Mouse (Mus musculus) liver, embryonic 14.5 days (tissue): ENCODE results near the gene Kdm2a.
"Not testable (repeated sequence)": the region's sequence is repeated elsewhere in the genome, so short reads cannot be mapped to it uniquely, and the experiment has no call there.

Experiments
- CTCF ChIP-seq: IDR thresholded peaks from 2 replicates; pipeline ENCODE4 v1.5.1; 2016; ENCODE audit warnings: antibody characterized with exemption, low read depth, control low read depth
- EP300 ChIP-seq: IDR thresholded peaks from 2 replicates; pipeline ENCODE4 v1.6.1; 2016; ENCODE audit warnings: antibody characterized with exemption, low read depth

DNA sequence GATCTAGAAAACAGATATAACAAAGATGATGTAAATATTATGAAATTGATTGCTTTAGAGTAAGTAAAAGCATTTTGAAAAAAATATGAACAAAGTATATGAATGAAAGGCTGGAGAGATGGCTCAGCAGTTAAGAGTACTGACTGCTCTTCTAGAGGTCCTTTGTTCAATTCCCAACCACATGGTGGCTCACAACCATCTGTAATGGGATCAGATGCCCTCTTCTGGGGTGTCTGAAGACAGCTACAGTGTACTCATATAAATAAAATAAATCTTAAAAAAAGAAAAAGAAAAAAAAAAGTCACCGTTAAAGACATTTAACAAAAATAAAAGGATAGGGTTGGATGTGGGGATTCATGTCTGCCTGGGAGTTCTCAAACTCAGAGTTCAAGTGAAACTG is 15.8 kb downstream of the Kdm2a start:
- not testable (repeated sequence) for TF ChIP-seq EP300, CTCF
